Mouse (Mus musculus): ENCODE data around the gene BC049762. TPM values are rescaled to one million over a fixed set of nuclear protein-coding genes. Genes with fewer than 3 reads are reported as not detected.

BC049762 gene
- total RNA-seq (2021) = 0.64 and 0.93 TPM in 2 replicates
- long read RNA-seq, experiment 1 = 0 reads
- long read RNA-seq, experiment 2 = 0 reads

DNA sequence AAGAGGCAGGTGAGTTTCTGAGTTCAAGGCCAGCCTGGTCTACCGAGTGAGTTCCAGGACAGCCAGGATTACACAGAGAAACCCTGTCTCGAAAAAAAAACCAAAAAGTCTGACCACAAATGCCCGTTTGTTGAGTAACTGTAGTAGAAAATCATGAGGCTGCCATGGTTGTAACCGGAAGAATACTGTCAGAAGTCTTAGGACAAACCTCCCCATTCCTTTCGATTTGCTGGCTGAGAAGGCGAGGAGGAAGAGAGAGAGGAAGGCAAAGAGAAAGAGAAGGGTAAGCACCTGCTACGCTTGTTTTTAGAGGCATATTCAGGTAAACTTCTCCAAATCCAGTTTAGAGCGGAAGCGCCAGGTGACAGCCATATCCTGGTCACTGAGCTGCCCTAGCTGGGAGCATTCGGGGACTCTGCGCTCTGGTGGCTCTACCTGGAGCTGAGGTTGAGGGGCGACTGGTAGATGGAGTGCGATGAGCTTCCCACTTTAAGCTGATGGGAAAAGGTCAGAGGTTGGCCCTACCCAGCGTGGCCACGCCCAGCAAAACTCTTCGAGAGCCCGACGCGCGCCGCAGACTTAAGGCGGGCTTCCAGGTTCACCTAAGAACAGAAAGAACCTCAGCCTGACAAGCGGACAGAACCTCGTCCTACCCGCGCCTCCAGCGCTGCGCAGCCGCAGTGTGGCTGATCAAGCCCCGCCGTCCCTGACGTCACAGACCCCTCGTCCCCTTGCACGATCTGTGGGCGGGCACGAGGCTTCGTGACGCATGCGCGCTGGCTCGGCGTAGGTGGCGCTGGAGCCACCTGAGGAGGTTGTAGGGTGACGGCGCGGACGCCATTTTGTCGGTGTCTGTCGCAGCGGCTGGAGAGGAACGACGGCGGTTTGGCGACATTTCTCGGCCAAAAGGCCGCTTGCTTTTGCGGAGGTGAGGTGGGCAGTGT is at the start of gene BC049762:
Gene BC049762 (minus strand): TSS at position 705 of the 944 bp plus-strand sequence.
- DNase-seq = peak; percentile 100

GRCm38 (mm10) chr11:51311846-51312245 is 49.0 kb upstream of the BC049762 start:
- no peak for DNase-seq

DNA sequence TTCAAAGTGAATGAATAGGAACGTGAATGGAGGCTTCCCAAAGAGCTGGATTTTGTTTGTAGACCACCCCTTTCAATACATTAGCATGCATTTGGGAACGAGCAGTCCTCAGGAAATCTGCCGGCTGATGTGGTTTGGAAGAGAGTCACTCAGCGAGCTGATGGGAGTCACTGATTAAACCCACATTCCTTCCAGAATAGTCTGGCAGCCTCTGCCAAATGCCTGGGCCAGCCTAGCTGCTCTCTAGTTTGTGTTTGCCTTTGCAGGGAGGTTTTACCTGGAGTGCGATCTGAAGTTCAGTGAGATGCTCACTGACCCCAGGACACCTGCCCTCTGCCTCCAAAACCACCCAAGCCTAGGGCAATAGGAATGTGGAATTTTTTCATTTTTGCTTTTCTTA is 45.5 kb upstream of the BC049762 start:
- DNase-seq = no peak

DNA sequence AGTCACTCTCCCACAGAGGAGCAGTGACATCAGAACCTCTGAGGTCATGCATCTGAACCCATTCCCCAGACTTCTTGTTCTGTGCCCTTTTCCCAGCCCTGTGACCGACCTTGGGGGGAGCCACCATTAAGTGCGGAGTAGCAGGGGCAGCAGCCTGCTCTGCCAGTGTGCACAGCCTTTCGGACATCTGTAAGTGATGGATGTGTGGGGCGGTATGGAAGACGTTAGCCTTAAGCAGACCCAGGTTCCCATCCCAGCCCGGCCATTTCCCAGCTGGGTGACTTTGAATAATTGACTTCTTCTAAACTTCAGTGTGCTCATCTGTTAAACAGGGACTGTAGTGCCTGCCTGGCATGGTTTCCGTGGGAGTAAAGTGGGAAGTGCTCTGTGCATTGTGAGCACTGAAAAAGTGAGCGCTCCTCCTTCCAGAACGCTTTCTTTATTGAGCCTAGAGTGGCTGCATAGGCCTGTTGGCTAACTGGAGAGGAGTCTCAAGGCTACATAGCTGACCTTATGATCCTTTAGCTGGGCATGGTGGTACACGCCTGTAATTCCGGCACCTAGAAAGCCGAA is 41.2 kb upstream of the BC049762 start:
- DNase-seq = no peak

GRCm38 (mm10) chr11:51302396-51302795 is 39.5 kb upstream of the BC049762 start:
- DNase-seq = peak; percentile 55

DNA sequence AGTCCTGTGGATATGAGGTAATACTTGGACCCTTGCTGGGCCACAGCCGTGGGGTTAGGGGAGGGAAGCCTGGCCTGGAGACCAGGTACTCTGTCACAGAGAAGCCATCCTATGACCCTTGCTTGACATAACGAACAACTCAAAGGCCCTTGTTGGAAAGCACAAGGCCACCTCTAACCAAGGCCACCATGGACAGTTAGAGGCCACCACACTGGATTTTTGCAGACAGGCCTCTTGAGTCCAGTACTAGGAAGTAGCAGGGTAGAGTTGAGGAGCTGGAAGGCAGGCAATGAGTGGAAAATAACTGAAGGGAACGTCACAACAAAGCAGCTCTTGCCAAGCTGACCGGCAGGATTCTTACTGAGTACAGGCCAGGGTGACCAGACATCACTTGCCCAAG is 35.8 kb upstream of the BC049762 start:
- peak; percentile 45 for DNase-seq

DNA sequence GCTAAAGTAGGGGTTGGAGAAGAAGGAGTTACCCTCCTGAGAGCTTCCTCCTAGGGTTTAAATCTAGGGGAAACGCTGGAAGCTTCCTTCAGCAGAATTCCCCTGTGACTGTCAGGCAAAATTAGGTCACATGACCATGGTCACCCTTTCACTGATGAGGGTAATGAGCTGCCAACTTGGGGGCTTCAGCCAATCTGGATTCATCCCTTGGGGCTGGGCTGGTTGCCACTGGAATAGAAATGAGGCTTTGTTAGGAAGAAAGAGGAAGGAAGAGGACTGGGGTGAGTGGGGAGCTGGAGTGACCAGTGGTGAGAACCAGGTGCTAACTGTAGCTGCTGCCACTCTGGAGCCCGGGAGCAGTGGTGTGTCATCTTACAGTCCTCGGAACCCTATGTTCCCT is 32.9 kb upstream of the BC049762 start:
- no peak for DNase-seq

- no peak for DNase-seq
These were observed 31.2 kb upstream of the BC049762 start for GRCm38 (mm10) chr11:51293956-51294530.

DNA sequence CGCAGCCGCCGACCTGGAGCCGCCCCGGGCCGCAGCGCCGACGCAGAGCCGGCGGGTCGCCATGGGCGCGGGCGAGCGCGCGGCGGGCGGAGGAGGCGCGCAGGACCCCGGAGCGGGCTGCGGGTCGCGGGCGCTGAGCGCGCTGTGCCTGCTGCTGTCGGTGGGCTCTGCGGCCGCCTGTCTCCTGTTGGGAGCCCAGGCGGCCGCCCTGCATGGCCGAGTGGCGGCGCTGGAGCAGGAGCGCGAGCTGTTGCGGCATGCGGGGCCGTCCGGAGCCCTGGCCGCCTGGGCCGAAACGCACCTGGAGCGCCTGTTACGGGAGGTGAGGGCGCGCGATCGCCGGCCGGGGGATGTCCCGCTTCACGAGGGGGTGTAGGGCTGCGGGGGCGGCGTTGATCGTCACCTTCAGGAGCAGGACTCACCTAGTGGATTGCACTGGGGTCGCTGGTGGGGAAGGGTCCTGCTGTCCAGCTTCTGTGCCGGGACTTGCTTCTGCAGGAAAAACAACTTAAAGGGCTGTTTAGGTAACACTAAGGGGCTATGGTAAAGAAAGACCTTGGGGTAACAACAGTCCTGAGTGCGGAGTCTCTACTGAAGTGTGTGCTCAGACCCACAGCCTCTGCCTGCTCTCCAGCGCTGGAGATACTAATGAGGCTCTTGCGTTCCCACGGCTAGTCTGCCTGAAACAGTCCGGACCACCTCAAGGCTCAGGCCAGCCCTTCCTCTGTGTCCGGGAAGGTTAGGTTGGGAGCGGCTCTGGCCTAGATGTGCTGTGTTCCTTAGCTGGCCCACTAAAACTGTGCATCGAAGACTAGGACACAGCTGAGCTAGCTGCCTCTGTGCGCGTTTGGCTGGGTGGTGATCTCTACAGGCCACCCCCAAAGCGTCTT is 27.5 kb upstream of the BC049762 start:
- peak; percentile 79 for DNase-seq

- peak; percentile 88 for DNase-seq
These were observed 26.8 kb upstream of the BC049762 start, which contains the start of gene Col23a1 for GRCm38 (mm10) chr11:51289564-51290041. Col23a1 (plus strand) TSS chr11:51289920.

DNA sequence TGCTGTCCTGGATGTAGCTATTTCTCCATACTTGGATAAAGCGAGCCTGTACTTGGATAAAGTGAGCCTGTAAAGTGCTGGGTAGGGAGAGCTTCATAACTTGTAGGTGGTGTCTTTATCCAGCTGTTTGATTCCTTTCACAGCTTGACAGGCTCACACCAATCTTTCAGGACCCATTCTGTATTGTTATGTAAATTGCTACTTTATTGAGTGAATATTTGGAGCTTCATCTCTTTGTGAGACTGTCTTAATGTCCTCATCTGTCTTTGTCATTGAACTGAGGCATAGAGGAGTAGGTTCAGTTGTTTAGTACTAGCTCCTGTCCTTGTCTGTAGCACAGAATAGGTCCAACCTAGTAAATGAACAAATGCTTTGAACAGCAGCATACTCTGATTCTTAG is 11.6 kb upstream of the BC049762 start:
- DNase-seq = no peak

GRCm38 (mm10) chr11:51265326-51265725 is 2.5 kb upstream of the BC049762 start:
- DNase-seq = peak; percentile 35

- DNase-seq = peak; percentile 58
These were observed 1.5 kb upstream of the BC049762 start for GRCm38 (mm10) chr11:51264352-51264751.

DNA sequence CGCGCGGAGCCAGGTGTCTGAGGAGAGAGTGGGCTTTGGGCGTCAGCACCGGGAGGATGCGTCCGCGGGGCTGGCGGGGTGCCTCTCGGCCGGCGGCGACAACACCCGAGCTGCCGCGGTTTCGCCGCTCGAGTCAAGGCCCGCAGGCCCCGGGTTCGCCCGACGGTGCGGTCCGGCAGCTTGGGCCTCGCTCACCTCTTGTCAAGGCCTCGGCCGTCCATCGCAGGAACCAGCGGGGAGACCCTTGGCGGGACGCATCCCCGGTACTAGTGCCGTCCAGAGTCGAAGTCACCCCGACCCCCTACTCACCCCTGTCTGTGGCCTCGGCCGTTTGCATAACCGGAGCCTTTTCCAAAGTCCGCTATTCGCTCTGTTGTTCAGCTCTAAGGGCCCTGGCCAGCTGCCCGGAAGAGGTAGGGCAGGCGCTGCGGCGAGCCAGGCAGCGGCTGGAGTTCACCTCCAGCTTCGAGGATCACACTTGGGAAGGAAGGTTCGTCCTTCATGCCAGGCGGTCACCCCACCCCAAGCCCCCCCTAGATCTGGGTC is 513 bp upstream of the BC049762 start:
- DNase-seq = peak; percentile 83

DNA sequence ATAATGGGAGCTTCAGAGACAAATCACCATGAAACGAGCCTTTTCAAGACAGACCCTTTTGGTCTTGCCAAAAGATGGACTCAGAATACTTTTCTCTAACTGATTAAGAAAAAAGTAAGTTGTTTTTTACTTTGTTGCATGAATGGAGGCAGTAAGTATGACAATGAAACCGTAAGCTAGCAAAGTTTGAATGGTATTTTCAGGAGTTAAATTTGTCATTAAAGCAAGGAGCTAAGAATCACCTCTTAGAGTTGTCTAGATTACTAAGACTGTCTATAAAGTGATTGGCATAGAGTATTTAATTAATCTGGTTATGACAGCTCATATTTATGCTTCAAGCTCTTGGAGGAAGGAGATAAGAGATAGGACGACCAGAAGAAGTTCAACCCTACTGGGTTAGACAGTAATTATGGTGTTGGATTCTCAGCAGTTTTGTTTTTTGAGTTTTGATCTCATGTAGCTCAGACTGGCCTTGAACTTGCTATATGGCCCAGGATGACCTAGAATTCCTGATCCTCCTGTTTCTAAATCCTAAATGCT is 1.1 kb downstream of the BC049762 start, which contains the start of gene Clk4:
Gene Clk4 (plus strand): TSS at position 51 of the 540 bp plus-strand sequence.
- DNase-seq = no peak

GRCm38 (mm10) chr11:51257006-51257405 is 5.8 kb downstream of the BC049762 start:
- DNase-seq = no peak

DNA sequence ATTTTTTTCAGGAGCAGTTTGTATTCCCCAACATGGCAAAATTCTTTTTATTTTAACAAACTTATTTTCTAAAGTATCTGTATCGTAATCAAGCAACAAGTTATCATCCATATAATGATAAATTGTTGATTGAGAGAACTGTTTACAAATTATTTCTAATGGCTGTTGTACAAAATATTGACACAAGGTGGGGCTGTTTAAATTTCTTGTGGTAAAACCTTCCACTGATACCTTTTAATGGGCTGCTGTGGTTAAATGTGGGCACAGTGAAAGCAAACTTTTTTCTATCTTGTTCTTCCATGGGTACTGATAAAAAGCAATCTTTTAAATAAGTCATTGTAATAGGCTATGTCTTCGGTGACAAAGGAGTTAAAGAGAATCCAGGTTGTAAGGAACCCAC is 19.9 kb downstream of the BC049762 start:
- DNase-seq = no peak

- DNase-seq = no peak
These were observed 28.2 kb downstream of the BC049762 start for GRCm38 (mm10) chr11:51234626-51235025.

DNA sequence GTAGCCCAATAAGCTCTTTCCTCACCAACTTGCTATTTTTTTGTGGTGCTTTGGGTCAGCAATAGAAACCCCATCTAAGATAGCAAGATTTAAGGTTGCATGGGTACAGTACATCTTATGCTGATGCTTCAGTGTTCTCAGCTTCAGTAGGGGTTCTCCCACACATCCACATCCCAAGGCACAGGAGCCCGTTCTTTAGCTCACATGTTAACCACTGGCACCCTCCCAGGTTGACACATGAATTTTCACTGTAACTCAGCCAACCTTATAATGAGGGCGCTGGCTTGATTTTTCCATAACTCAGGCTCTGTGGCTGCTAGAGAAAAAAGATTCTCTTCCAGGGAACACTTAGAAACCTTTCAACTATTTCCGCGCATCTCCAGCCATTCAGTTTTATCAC is 35.7 kb downstream of the BC049762 start:
- no peak for DNase-seq

DNA sequence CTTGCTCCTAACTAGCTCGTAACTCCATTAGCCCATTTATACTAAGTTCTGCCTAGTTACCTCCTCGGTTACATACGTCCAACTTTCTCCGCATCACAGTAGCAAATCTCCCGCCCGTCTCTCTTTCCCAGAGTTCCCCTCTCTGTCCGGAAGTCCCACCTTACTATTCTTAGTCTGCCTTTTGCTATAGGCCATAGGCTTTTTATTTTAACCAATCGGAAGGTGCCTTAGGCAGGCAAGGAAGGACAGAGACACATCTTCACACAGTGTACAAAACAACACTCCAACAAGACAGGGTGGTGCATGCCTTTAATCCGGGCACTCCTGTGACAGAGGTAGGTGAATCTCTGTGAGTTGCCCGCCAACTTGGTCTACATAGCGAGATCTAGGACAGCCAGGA is 42.5 kb downstream of the BC049762 start, which contains the start of gene Gm12569:
Gene Gm12569 (plus strand): TSS at position 166 of the 400 bp plus-strand sequence.
- no peak for DNase-seq

DNA sequence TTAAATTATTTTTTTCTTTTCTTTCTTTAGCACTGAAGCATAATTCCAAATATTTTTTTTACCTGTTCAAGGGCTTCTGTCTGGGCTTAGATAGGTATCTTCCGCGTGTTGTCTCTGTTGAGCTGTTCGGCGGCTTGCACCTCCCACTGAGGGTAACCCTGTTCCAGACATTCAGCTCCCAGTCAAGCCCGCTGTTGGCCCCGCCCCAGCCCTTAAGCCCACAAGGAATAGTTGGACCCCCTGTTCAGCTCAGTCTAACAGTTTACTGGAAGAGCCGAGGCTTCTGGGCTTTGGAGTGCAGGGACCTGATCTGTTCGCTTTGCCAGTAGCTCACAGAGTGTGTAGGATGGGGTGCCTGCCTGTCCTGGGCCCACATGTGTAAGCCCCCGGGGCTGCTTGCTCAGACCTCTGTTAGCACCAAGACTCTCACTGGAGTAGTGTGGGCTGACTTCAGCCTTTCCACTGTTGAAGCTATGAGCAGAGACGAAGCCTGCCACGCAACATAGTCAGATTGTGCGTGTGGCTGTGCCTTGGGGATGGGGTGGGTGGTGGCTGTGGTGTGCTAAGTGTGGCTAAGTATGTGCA is 43.4 kb downstream of the BC049762 start:
- no peak for DNase-seq
